Mouse (Mus musculus) G1E (cell line): ENCODE measurements around the gene Cln3.

Experiments
- CTCF ChIP-seq: IDR thresholded peaks from 2 replicates; pipeline ENCODE4 v1.5.1; 2012; ENCODE audit warnings: low read depth, low read length, inconsistent platforms, mixed read lengths
- GATA1 ChIP-seq: IDR thresholded peaks from 2 replicates; pipeline ENCODE4 v1.6.1; 2012; ENCODE audit warnings: borderline replicate concordance, low read length, inconsistent platforms, mixed read lengths
- GATA2 ChIP-seq: IDR thresholded peaks from 2 replicates; pipeline ENCODE4 v1.6.1; 2012; ENCODE audit warnings: low read depth, low read length, inconsistent platforms, borderline replicate concordance
- TAL1 ChIP-seq: conservative IDR thresholded peaks from 2 replicates; pipeline ENCODE4 v1.6.1; 2012; ENCODE audit warnings: low read depth, low read length, inconsistent platforms, mixed read lengths

- TF ChIP-seq CTCF, result no peak
- no peak for TF ChIP-seq TAL1
- no peak for TF ChIP-seq GATA2
- TF ChIP-seq GATA1, result no peak
Observed at GRCm38 (mm10) chr7:126602650-126603049, 17.0 kb upstream of the Cln3 start.
